Mouse (Mus musculus) kidney, adult 2 months (tissue): ENCODE results near the gene Scfd2. TPM values are rescaled to one million over a fixed set of nuclear protein-coding genes. Genes with fewer than 3 reads are reported as not detected.

Experiments
- DNase-seq: peaks from one replicate; pipeline ENCODE4 v3.0.0; 2021
- H3K27ac ChIP-seq: fragments of 200-500 bp; 2 replicates; pipeline ENCODE4 v1.5.1; 2012; ENCODE audit warnings: low read depth, low read length, control low read depth, inconsistent platforms; ENCODE audit not compliant: insufficient read depth
- H3K27me3 ChIP-seq: fragments of 200-500 bp; replicated peaks from 2 replicates; pipeline ENCODE4 v1.6.1; 2012; ENCODE audit warnings: mild to moderate bottlenecking, moderate library complexity, low read length, inconsistent platforms; ENCODE audit not compliant: control insufficient read depth, insufficient read depth
- H3K36me3 ChIP-seq: fragments of 200-500 bp; 2 replicates; pipeline ENCODE4 v1.6.1; 2012; ENCODE audit warnings: mild to moderate bottlenecking, moderate library complexity, low read length, inconsistent platforms; ENCODE audit not compliant: control insufficient read depth, insufficient read depth
- H3K4me1 ChIP-seq: fragments of 200-500 bp; 2 replicates; pipeline ENCODE4 v1.6.1; 2011; ENCODE audit warnings: low read length; ENCODE audit not compliant: control insufficient read depth, insufficient read depth
- H3K4me3 ChIP-seq: fragments of 200-500 bp; 2 replicates; pipeline ENCODE4 v1.5.1; 2011; ENCODE audit warnings: mild to moderate bottlenecking, low read depth, low read length, control low read depth; ENCODE audit not compliant: insufficient read depth
- CTCF ChIP-seq: fragments of 200-500 bp; conservative IDR thresholded peaks from 2 replicates; pipeline ENCODE4 v1.5.1; 2011; ENCODE audit warnings: low read depth, mild to moderate bottlenecking, control low read depth, low read length, moderate library complexity, mixed read lengths; ENCODE audit not compliant: insufficient read depth, insufficient read length
- POLR2A ChIP-seq: fragments of 200-500 bp; IDR thresholded peaks from one replicate; pipeline ENCODE4 v1.6.1; 2011; ENCODE audit warnings: low read depth, low read length, control low read depth
- WGBS: fragments of 180-500 bp; shearing (Covaris S2); methylation state at CpG from one replicate; pipeline ENCODE4 v1.1.7; 2018; 5-methylcytosine and 5-hydroxymethylcytosine counted together
- polyA plus RNA-seq: library from polyadenylated mRNA; depleted of rRNA; stranded (reverse); fragments of >200 nt; gene quantifications from 2 replicates; pipeline ENCODE4 v1.2.3, GENCODE M21; 2012

The Scfd2 gene
- polyA plus RNA-seq, 1 experiment, result 16.1 TPM

- H3K4me3 ChIP-seq, result no peak overlapping the region
- no peak overlapping the region for H3K27ac ChIP-seq
- DNase-seq, result no peak
- TF ChIP-seq POLR2A (no peak), CTCF (no peak)
- no peaks in the 10 kb centered on the region for H3K36me3 ChIP-seq
- no peaks in the 10 kb centered on the region; the same call in 1 of the 2 replicates for H3K4me1 ChIP-seq
- 93% methylated on average over 12 of the region's 12 CpGs for WGBS
- no peaks in the 10 kb centered on the region for H3K27me3 ChIP-seq
Observed at GRCm38 (mm10) chr5:74188076-74188475, 343.5 kb downstream of the Scfd2 start.

GRCm38 (mm10) chr5:74184607-74185006, 347.0 kb downstream of the Scfd2 start:
- no peak for DNase-seq
- Histone ChIP-seq H3K4me1 (no peaks in the 10 kb centered on the region; the same call in 1 of the 2 replicates), H3K27me3 (no peaks in the 10 kb centered on the region), H3K27ac (no peak overlapping the region), H3K36me3 (no peaks in the 10 kb centered on the region), H3K4me3 (no peak overlapping the region)
- WGBS, result 61% methylated on average over 9 of the region's 9 CpGs
- TF ChIP-seq CTCF, result no peak
- TF ChIP-seq POLR2A, result no peak

GRCm38 (mm10) chr5:74183118-74183517, 348.4 kb downstream of the Scfd2 start:
- 67% methylated on average over 10 of the region's 10 CpGs for WGBS

GRCm38 (mm10) chr5:74180216-74180615, 351.3 kb downstream of the Scfd2 start:
- Histone ChIP-seq H3K4me1 (no peaks in the 10 kb centered on the region), H3K4me3 (no peak overlapping the region), H3K27ac (no peak overlapping the region), H3K36me3 (no peaks in the 10 kb centered on the region), H3K27me3 (no peaks in the 10 kb centered on the region)
- 67% methylated on average over 10 of the region's 10 CpGs for WGBS
- DNase-seq, result no peak
- TF ChIP-seq POLR2A (no peak), CTCF (no peak)

More at GRCm38 (mm10) chr5:74183118-74183517, 348.4 kb downstream of the Scfd2 start:
- Histone ChIP-seq H3K36me3 (no peaks in the 10 kb centered on the region), H3K27me3 (no peaks in the 10 kb centered on the region), H3K4me1 (no peaks in the 10 kb centered on the region), H3K4me3 (no peak overlapping the region), H3K27ac (no peak overlapping the region)
- no peak for DNase-seq
- TF ChIP-seq POLR2A (no peak), CTCF (no peak)

- no peaks in the 10 kb centered on the region for H3K27me3 ChIP-seq
- no peak overlapping the region for H3K27ac ChIP-seq
- H3K36me3 ChIP-seq, result no peaks in the 10 kb centered on the region
- 50% methylated on average over 14 of the region's 14 CpGs for WGBS
- peak; percentile 55 for DNase-seq
- H3K4me3 ChIP-seq, result no peak overlapping the region
- TF ChIP-seq CTCF (no peak), POLR2A (no peak)
- H3K4me1 ChIP-seq, result no peaks in the 10 kb centered on the region
Observed at GRCm38 (mm10) chr5:74175526-74176270, 355.9 kb downstream of the Scfd2 start.

DNA sequence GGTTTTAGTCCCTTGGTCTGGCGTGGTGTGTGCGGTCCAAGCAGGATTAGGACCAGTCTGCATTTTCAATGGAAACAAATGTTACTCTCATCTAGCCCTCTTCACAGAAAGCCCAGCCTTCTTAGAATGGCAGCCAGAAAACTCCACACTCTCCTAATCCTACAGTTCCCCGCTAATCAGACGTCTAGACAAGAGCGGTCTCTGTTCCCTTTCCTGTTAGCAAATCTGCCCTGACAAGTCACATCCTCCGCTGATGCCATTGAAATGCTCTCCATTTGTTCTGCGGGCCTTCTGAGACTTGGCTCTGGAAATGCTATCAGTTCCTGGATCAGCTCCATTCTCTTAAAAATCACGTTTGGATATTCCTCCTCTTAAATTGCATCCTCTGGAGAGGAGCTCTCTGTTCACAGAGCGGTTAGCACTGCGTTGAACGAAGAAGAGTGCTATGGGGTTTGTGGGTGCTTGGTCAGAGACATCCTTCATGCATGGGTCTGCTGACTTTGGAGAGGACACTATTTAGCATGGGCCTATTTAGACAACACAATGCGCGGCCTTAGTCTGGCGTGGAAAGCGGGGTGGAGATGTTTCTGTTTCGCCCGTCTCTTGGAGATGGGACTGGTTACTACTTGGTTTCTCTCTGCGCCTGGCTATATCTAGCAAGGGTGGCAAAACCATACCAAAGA, 358.3 kb downstream of the Scfd2 start:
- Histone ChIP-seq H3K4me3 (no peak overlapping the region), H3K36me3 (no peaks in the 10 kb centered on the region), H3K4me1 (no peaks in the 10 kb centered on the region), H3K27me3 (no peaks in the 10 kb centered on the region), H3K27ac (no peak overlapping the region)
- 75% methylated on average over 18 of the region's 18 CpGs for WGBS
- DNase-seq, result peak; percentile 15
- TF ChIP-seq CTCF, result no peak
- TF ChIP-seq POLR2A, result no peak

GRCm38 (mm10) chr5:74172208-74172607, 359.4 kb downstream of the Scfd2 start:
- no peaks in the 10 kb centered on the region for H3K36me3 ChIP-seq
- H3K4me1 ChIP-seq, result no peaks in the 10 kb centered on the region
- DNase-seq, result peak; percentile 24
- no peak overlapping the region for H3K27ac ChIP-seq
- TF ChIP-seq POLR2A (no peak), CTCF (no peak)
- 53% methylated on average over 12 of the region's 12 CpGs for WGBS
- no peaks in the 10 kb centered on the region for H3K27me3 ChIP-seq
- H3K4me3 ChIP-seq, result no peak overlapping the region
